Mouse (Mus musculus): ENCODE measurements at regions not wholly inside any gene's neighbourhood (a gene's known extent, or its start where the extent isn't known, plus 50 kb on each side); places are given as distances from the start of the nearest gene placed in this dataset.

- DNase-seq (ENCODE audit: low spot score): no peak
Observed at GRCm38 (mm10) chr8:44155705-44156321, 446.0 kb upstream of the Adam34 start.

GRCm38 (mm10) chr8:44165115-44165514, 455.3 kb upstream of the Adam34 start:
- no peak for DNase-seq (ENCODE audit: low spot score)

- DNase-seq (ENCODE audit: low spot score): peak; percentile 3
Observed at GRCm38 (mm10) chr8:44177016-44177415, 467.2 kb upstream of the Adam34 start.

GRCm38 (mm10) chr8:44202228-44202627, 492.4 kb upstream of the Adam34 start:
- DNase-seq (ENCODE audit: low spot score): no peak

- DNase-seq (ENCODE audit: low spot score): no peak
Observed at GRCm38 (mm10) chr8:44206391-44207170, 496.7 kb upstream of the Adam34 start.

- no peak for DNase-seq (ENCODE audit: low spot score)
Observed at GRCm38 (mm10) chr8:44222346-44222745, 512.5 kb upstream of the Adam34 start.

GRCm38 (mm10) chr8:44252393-44252792, 542.5 kb upstream of the Adam34 start:
- DNase-seq (ENCODE audit: low spot score): no peak

GRCm38 (mm10) chr8:44257051-44257450, 547.2 kb upstream of the Adam34 start:
- DNase-seq (ENCODE audit: low spot score): no peak

GRCm38 (mm10) chr8:44261039-44261438, 551.2 kb upstream of the Adam34 start:
- DNase-seq (ENCODE audit: low spot score): no peak

- no peak for DNase-seq (ENCODE audit: low spot score)
Observed at GRCm38 (mm10) chr8:44273300-44273699, 563.5 kb upstream of the Adam34 start.

- no peak for DNase-seq (ENCODE audit: low spot score)
Observed at GRCm38 (mm10) chr8:44318216-44318615, 608.4 kb upstream of the Adam34 start.

GRCm38 (mm10) chr8:44334323-44334993, 600.8 kb upstream of the Fat1 start:
- DNase-seq (ENCODE audit: low spot score): no peak

GRCm38 (mm10) chr8:44343401-44343800, 591.8 kb upstream of the Fat1 start:
- DNase-seq (ENCODE audit: low spot score): no peak

GRCm38 (mm10) chr8:44343924-44344323, 591.3 kb upstream of the Fat1 start:
- DNase-seq (ENCODE audit: low spot score): no peak

- DNase-seq (ENCODE audit: low spot score): peak; percentile 41
Observed at GRCm38 (mm10) chr8:44347412-44347811, 587.8 kb upstream of the Fat1 start.

- peak; percentile 40 for DNase-seq (ENCODE audit: low spot score)
Observed at GRCm38 (mm10) chr8:44373987-44374386, 561.3 kb upstream of the Fat1 start.

GRCm38 (mm10) chr8:44377731-44378130, 557.5 kb upstream of the Fat1 start:
- no peak for DNase-seq (ENCODE audit: low spot score)

GRCm38 (mm10) chr8:44408462-44408861, 526.8 kb upstream of the Fat1 start:
- DNase-seq (ENCODE audit: low spot score): no peak

GRCm38 (mm10) chr8:44410261-44410660, 525.0 kb upstream of the Fat1 start:
- DNase-seq (ENCODE audit: low spot score): no peak

- DNase-seq (ENCODE audit: low spot score): no peak
Observed at GRCm38 (mm10) chr8:44418003-44418402, 517.2 kb upstream of the Fat1 start.

- no peak for DNase-seq (ENCODE audit: low spot score)
Observed at GRCm38 (mm10) chr8:44455433-44455832, 479.8 kb upstream of the Fat1 start.

- no peak for DNase-seq (ENCODE audit: low spot score)
Observed at GRCm38 (mm10) chr8:44456336-44456735, 478.9 kb upstream of the Fat1 start.

All from heart, adult 8-10 months (tissue).